Comparison of ENCODE assay signal across 9 mouse cellular contexts in the genomic region with DNA sequence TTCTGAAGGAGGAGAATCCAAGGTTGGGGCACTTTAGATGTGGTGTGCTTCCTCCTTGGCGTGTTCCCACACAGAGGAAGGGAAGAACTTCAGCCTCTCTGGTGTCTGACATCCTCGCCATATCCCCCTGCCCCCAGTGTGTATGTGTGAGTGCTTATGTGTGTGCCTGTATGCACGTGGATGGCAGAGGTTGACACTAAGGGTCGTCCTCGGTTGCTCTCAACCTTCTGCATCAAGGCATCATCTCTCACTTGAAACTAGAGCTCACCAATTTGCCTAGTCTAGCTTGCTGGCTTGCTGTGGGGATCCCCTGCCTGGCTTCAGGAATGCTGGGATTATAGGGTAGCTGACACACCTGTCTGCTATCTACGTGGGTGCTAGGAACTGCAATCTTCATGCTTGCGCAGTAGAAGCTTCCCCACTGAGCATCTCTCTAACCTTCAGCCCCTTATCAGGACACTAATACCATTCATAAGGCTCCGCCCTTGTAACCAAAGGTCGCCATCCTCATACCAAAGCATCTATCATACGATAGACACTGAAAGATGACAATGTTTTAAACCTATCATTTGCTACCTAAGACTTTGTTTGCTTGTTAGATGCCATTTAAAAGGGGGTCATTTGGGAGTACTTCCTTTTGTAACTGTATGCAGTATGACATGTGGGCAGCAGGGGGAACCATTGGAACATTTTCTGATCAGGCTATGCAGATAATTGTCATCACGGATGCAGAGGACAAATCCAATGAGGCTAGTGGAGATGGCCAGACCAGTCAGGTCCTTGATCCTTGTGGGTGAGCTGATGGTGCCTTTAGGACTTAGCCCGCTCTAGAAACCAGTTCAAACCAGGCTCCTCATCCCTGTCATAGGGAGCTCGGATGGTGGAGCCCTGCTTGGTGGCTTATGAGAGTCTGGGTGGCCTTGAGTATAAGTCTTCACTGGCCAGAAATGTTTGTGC. TPM values are rescaled to one million over a fixed set of nuclear protein-coding genes. Genes with fewer than 3 reads are reported as not detected.
A peak's percentile ranks its signal among the peaks of the same experiment; 100 is the strongest.
DNase-seq lines count a peak whose midpoint lies in the region; ATAC-seq and TF ChIP-seq lines count a peak whose summit lies in the region.
"Had no signal": no experiment of that assay in that cellular context is flagged by ENCODE, and none has a peak within 500 bp of the region (broad histone marks: within the 10 kb centered on the region; RNA-seq: fewer than 3 reads in every experiment).

No protein-coding gene starts in this region.

- no peak overlapping the region for H3K4me3 ChIP-seq in kidney, postnatal 0 days (replicated peaks; ENCODE audit: low read depth, low read length)
- no peak overlapping the region for H3K4me3 ChIP-seq in liver, embryonic 13.5 days (replicated peaks)
- H3K4me3 ChIP-seq in stomach, embryonic 16.5 days (replicated peaks; ENCODE audit: low read length): no peak overlapping the region
- H3K4me3 ChIP-seq: embryonic facial prominence, embryonic 12.5 days had no signal

- H3K9me3 ChIP-seq in kidney, postnatal 0 days (replicated peaks; ENCODE audit: low read length): no peaks in the 10 kb centered on the region
- no peaks in the 10 kb centered on the region for H3K9me3 ChIP-seq in liver, embryonic 13.5 days (replicated peaks)
- H3K9me3 ChIP-seq in stomach, embryonic 16.5 days (replicated peaks; ENCODE audit: control insufficient read depth, low read length): no peaks in the 10 kb centered on the region
- H3K9me3 ChIP-seq: embryonic facial prominence, embryonic 12.5 days had no signal

- 54% methylated on average over 13 of the region's 13 CpGs for WGBS in kidney, postnatal 0 days
- 39% methylated on average over 13 of the region's 13 CpGs for WGBS in liver, embryonic 13.5 days (ENCODE audit: insufficient replicate concordance)
- 50% methylated on average over 13 of the region's 13 CpGs for WGBS in stomach, embryonic 16.5 days

- H3K4me1 ChIP-seq in kidney, postnatal 0 days (replicated peaks; ENCODE audit: insufficient read depth, low read length): no peaks in the 10 kb centered on the region
- no peaks in the 10 kb centered on the region for H3K4me1 ChIP-seq in liver, embryonic 13.5 days (replicated peaks)
- H3K4me1 ChIP-seq in stomach, embryonic 16.5 days (ENCODE audit: control insufficient read depth, insufficient read depth, low read length): no peaks in the 10 kb centered on the region
- H3K4me1 ChIP-seq: embryonic facial prominence, embryonic 12.5 days had no signal

- H3K27me3 ChIP-seq in kidney, postnatal 0 days (ENCODE audit: insufficient read depth, low read length): no peaks in the 10 kb centered on the region
- no peaks in the 10 kb centered on the region for H3K27me3 ChIP-seq in liver, embryonic 13.5 days
- no peaks in the 10 kb centered on the region for H3K27me3 ChIP-seq in stomach, embryonic 16.5 days (ENCODE audit: control insufficient read depth, insufficient read depth, low read length)
- H3K27me3 ChIP-seq: embryonic facial prominence, embryonic 12.5 days had no signal

- peak; percentile 90 for TF ChIP-seq CTCF in kidney, postnatal 0 days (IDR thresholded peaks at IDR 0.05; ENCODE audit: low read depth)

- H3K27ac ChIP-seq in kidney, postnatal 0 days: no peak overlapping the region
- no peak overlapping the region for H3K27ac ChIP-seq in liver, embryonic 13.5 days
- no peak overlapping the region for H3K27ac ChIP-seq in stomach, embryonic 16.5 days (ENCODE audit: low read length)
- H3K27ac ChIP-seq: embryonic facial prominence, embryonic 12.5 days had no signal

- H3K4me2 ChIP-seq in kidney, postnatal 0 days (ENCODE audit: low read length): no peak overlapping the region
- H3K4me2 ChIP-seq in liver, embryonic 13.5 days: no peak overlapping the region
- no peak overlapping the region for H3K4me2 ChIP-seq in stomach, embryonic 16.5 days (ENCODE audit: low read depth, low read length)
- H3K4me2 ChIP-seq: embryonic facial prominence, embryonic 12.5 days had no signal

- 0 out of 2 replicates have a peak, but pooled peaks have one; percentile 61 for ATAC-seq in kidney, postnatal 0 days (replicated peaks; ENCODE audit: low FRiP score, low read depth)
- ATAC-seq in liver, embryonic 13.5 days (ENCODE audit: low read depth): no peak
- peak; percentile 56 for ATAC-seq in stomach, embryonic 16.5 days (ENCODE audit: insufficient read depth, low FRiP score)

- H3K9ac ChIP-seq in kidney, postnatal 0 days (ENCODE audit: low read depth, low read length): no peak overlapping the region
- no peak overlapping the region for H3K9ac ChIP-seq in liver, embryonic 13.5 days
- no peak overlapping the region for H3K9ac ChIP-seq in stomach, embryonic 16.5 days (ENCODE audit: low read length)
- H3K9ac ChIP-seq: embryonic facial prominence, embryonic 12.5 days had no signal

- H3K36me3 ChIP-seq in kidney, postnatal 0 days (ENCODE audit: insufficient read depth, low read length): peaks cover 3% of the 10 kb centered on the region; the same call in 1 of the 2 replicates
- H3K36me3 ChIP-seq in liver, embryonic 13.5 days: no peaks in the 10 kb centered on the region
- no peaks in the 10 kb centered on the region for H3K36me3 ChIP-seq in stomach, embryonic 16.5 days (ENCODE audit: control insufficient read depth, insufficient read depth, low read length)
- H3K36me3 ChIP-seq: embryonic facial prominence, embryonic 12.5 days had no signal

- peak; percentile 85 for DNase-seq in 3T3-L1 (ENCODE audit: low read depth, low spot score)
- DNase-seq in R1 (ENCODE audit: low read depth, low spot score): peak; percentile 62
- peak; percentile 67 for DNase-seq in embryo, embryonic 10 days (ENCODE audit: low spot score)
- DNase-seq in heart, adult 8-10 months (ENCODE audit: low spot score): peak; percentile 58
- peak; percentile 87 for DNase-seq in kidney, postnatal 0 days (ENCODE audit: low spot score)
- peak; percentile 8 for DNase-seq in liver, embryonic 13.5 days
- DNase-seq in neural tube, embryonic 10.5 days (ENCODE audit: extremely low spot score, low spot score): peak; percentile 62

RNA-seq across cellular contexts. Expression of a gene that starts 21.7 kb away (rescaled TPM):
- total RNA-seq in heart, adult 8-10 months (2022): 10 to 100 TPM; 36.9 to 46.5 (median 44.0) TPM
- polyA plus RNA-seq in kidney, postnatal 0 days (2015; fragmentation: Nextera tagmentation; extraction: Ambion mirVana): 63.1 and 66.7 TPM in 2 replicates
- 79.4 and 92.9 TPM in 2 replicates for polyA plus RNA-seq in liver, embryonic 13.5 days (2015; fragmentation: Nextera tagmentation; extraction: Ambion mirVana)
- polyA plus RNA-seq in stomach, embryonic 16.5 days (2015; fragmentation: Nextera tagmentation; extraction: Ambion mirVana): 44.3 and 45.8 TPM in 2 replicates

Comparison
In these comparisons a context has a peak if more than half of its experiments do, and no peak if none do; other contexts are left out.
1. DNase-seq: peak in every context shown above with its lines; median percentile 87 in kidney, postnatal 0 days; 85 in 3T3-L1; 67 in embryo, embryonic 10 days; 62 in R1; 62 in neural tube, embryonic 10.5 days; 58 in heart, adult 8-10 months; 8 in liver, embryonic 13.5 days.